Mouse (Mus musculus) forebrain, embryonic 16.5 days (tissue): ENCODE measurements around the gene Fcgr1. TPM values are rescaled to one million over a fixed set of nuclear protein-coding genes. Genes with fewer than 3 reads are reported as not detected.

Source experiments
- ATAC-seq: fragments of 200-750 bp; cut with Nextera tagmentation; 2 replicates; pipeline ENCODE4 v1.8.0; 2017; ENCODE audit warnings: mild to moderate bottlenecking, moderate library complexity
- H3K27ac ChIP-seq: fragments of 300-500 bp; sonication (generic); 2 replicates; pipeline ENCODE4 v1.5.1; 2014; ENCODE audit warnings: low read length, control low read depth
- H3K27me3 ChIP-seq: fragments of 300-500 bp; sonication (generic); replicated peaks from 2 replicates; pipeline ENCODE4 v1.6.1; 2014; ENCODE audit warnings: low read length; ENCODE audit not compliant: control insufficient read depth, insufficient read depth
- H3K36me3 ChIP-seq: fragments of 300-500 bp; sonication (generic); 2 replicates; pipeline ENCODE4 v1.6.1; 2014; ENCODE audit not compliant: control insufficient read depth, insufficient read depth
- H3K4me1 ChIP-seq: fragments of 300-500 bp; sonication (generic); replicated peaks from 2 replicates; pipeline ENCODE4 v1.6.1; 2014; ENCODE audit warnings: low read length; ENCODE audit not compliant: control insufficient read depth, insufficient read depth
- H3K4me2 ChIP-seq: fragments of 300-500 bp; sonication (generic); 2 replicates; pipeline ENCODE4 v1.6.1; 2014; ENCODE audit warnings: mild to moderate bottlenecking, low read length, control low read depth
- H3K4me3 ChIP-seq: fragments of 300-500 bp; sonication (generic); replicated peaks from 2 replicates; pipeline ENCODE4 v1.5.1; 2014; ENCODE audit warnings: mild to moderate bottlenecking, low read length, control low read depth
- H3K9ac ChIP-seq: fragments of 300-500 bp; sonication (generic); replicated peaks from 2 replicates; pipeline ENCODE4 v1.6.1; 2014; ENCODE audit warnings: low read depth, low read length, control low read depth
- H3K9me3 ChIP-seq: fragments of 300-500 bp; sonication (generic); 2 replicates; pipeline ENCODE4 v1.6.1; 2016; ENCODE audit warnings: low read length; ENCODE audit not compliant: control insufficient read depth
- WGBS: fragments of 180-500 bp; shearing (Covaris S2); extraction: QIAGEN DNeasy Blood & Tissue Kit; methylation state at CpG from one replicate; pipeline ENCODE4 v1.1.7; 2014; 5-methylcytosine and 5-hydroxymethylcytosine counted together
- polyA plus RNA-seq: library from polyadenylated mRNA; unstranded; fragments of >200 nt; fragmentation: Nextera tagmentation; extraction: Ambion mirVana; gene quantifications from 2 replicates; pipeline ENCODE4 v1.2.1, GENCODE M21; 2015

The Fcgr1 gene
- polyA plus RNA-seq, 1 experiment from 2014 or later = 0.92 TPM

DNA sequence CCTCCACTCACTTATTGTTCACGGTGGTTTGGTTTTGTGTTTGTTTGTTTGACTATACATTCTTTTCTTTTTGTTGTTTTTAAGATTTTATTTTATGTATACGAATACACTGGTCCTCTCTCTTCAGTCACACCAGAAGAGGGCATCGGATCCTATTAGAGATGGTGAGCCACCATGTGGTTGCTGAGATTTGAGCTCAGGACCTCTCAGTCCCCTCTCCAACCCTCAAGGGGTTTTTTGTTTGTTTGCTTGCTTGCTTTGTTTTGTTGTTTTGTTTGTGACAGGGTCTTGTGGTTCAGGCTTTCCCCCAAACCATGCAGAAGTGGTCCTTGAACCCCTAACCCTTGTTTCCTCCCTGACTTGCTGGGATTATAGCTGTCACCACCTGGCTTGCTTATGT is 32.1 kb downstream of the Fcgr1 start:
- Histone ChIP-seq H3K4me2 (peak overlapping the region; percentile 85), H3K4me1 (peaks cover 17% of the 10 kb centered on the region), H3K9me3 (no peaks in the 10 kb centered on the region), H3K4me3 (peak overlapping the region; percentile 69), H3K36me3 (no peaks in the 10 kb centered on the region), H3K27me3 (no peaks in the 10 kb centered on the region), H3K9ac (no peak overlapping the region; the same call in 1 of the 2 replicates), H3K27ac (peak overlapping the region; percentile 98)
- 54% methylated on average over 3 of the region's 3 CpGs for WGBS
- no peak for ATAC-seq

- Histone ChIP-seq H3K27ac (no peak overlapping the region), H3K4me3 (no peak overlapping the region), H3K36me3 (no peaks in the 10 kb centered on the region), H3K27me3 (no peaks in the 10 kb centered on the region), H3K9ac (no peak overlapping the region), H3K9me3 (no peaks in the 10 kb centered on the region), H3K4me1 (peaks cover 17% of the 10 kb centered on the region), H3K4me2 (no peak overlapping the region)
- WGBS = 88% methylated on average over 5 of the region's 5 CpGs
- ATAC-seq = no peak
Observed at GRCm38 (mm10) chr3:96260220-96260619, 33.5 kb downstream of the Fcgr1 start.

DNA sequence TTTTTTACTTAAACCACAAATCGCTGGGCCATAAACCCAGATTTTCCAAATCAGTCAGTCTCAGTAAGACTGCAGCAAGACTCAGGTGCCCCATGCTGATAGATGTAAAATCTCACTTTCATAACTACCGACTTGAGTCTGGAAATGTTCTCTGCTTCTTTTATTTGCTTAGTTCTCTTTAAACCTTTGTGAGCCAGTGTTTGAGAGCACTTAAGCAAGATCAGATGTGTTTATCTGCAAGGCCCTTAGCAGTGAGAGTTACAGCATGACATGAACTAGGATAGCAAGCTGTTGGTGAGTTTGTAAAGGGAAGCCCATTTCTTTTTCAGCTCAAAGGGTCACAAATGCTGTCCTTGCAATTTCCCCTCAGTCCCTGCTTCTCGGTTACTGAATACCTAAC is 36.6 kb downstream of the Fcgr1 start:
- H3K9ac ChIP-seq = no peak overlapping the region
- no peaks in the 10 kb centered on the region for H3K27me3 ChIP-seq
- 80% methylated on average over 3 of the region's 3 CpGs for WGBS
- ATAC-seq = no peak
- H3K4me2 ChIP-seq = no peak overlapping the region
- H3K4me3 ChIP-seq = no peak overlapping the region
- H3K9me3 ChIP-seq = no peaks in the 10 kb centered on the region
- peaks cover 5% of the 10 kb centered on the region for H3K4me1 ChIP-seq
- H3K36me3 ChIP-seq = no peaks in the 10 kb centered on the region
- H3K27ac ChIP-seq = no peak overlapping the region

DNA sequence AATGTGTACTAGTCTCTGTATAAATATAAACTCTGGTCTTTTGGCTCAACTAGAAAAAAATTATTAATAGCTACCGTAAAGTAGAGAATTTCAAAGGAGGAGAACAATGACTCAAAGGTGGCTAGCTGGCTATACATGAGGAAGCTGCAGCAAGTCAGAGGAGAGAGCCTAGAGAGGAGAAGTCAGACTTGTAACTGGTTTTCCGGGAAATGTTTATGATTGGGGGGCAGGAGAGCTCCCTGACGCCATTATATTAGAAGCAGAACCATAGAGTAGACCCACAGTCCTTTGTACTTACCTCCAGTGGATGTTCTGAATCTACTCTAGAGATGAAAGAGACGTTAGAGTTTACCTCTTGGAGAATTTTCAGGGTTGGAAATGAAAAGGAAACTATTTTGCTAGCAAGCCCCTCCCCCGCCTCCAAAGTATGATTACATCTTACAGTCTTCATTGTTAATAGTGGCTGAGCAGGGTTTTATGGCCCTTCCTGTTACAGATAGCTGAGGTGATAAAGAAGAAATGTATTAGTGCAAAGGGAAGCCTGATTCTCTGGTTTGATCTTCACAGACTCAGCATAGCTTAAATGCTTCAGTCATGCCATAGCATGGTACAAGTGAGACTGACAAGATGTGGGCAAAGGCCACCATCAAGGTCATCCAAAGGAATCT is 37.7 kb downstream of the Fcgr1 start:
- Histone ChIP-seq H3K36me3 (no peaks in the 10 kb centered on the region), H3K27me3 (no peaks in the 10 kb centered on the region), H3K4me1 (no peaks in the 10 kb centered on the region), H3K4me2 (no peak overlapping the region), H3K9me3 (no peaks in the 10 kb centered on the region), H3K9ac (no peak overlapping the region), H3K4me3 (no peak overlapping the region), H3K27ac (no peak overlapping the region)
- ATAC-seq = no peak
- whole genome bisulfite sequencing = 82% methylated on average over 5 of the region's 5 CpGs

GRCm38 (mm10) chr3:96254683-96255355 is 39.0 kb downstream of the Fcgr1 start:
- Histone ChIP-seq H3K9ac (no peak overlapping the region), H3K4me1 (no peaks in the 10 kb centered on the region), H3K27me3 (no peaks in the 10 kb centered on the region), H3K9me3 (no peaks in the 10 kb centered on the region), H3K27ac (no peak overlapping the region), H3K36me3 (no peaks in the 10 kb centered on the region), H3K4me2 (no peak overlapping the region), H3K4me3 (no peak overlapping the region)
- no peak for ATAC-seq
- WGBS = 54% methylated on average over 10 of the region's 10 CpGs

GRCm38 (mm10) chr3:96251787-96252186 is 42.0 kb downstream of the Fcgr1 start:
- Histone ChIP-seq H3K4me3 (no peak overlapping the region), H3K36me3 (no peaks in the 10 kb centered on the region), H3K4me1 (peaks cover 5% of the 10 kb centered on the region), H3K27me3 (no peaks in the 10 kb centered on the region), H3K4me2 (no peak overlapping the region), H3K27ac (no peak overlapping the region), H3K9ac (no peak overlapping the region), H3K9me3 (no peaks in the 10 kb centered on the region)
- WGBS = 92% methylated on average over 3 of the region's 3 CpGs
- no peak for ATAC-seq

- Histone ChIP-seq H3K36me3 (no peaks in the 10 kb centered on the region), H3K4me3 (no peak overlapping the region), H3K4me2 (no peak overlapping the region), H3K27ac (no peak overlapping the region), H3K27me3 (no peaks in the 10 kb centered on the region), H3K9me3 (no peaks in the 10 kb centered on the region), H3K4me1 (peaks cover 5% of the 10 kb centered on the region), H3K9ac (no peak overlapping the region)
- ATAC-seq = no peak
- WGBS = 70% methylated on average over 3 of the region's 3 CpGs
Observed at GRCm38 (mm10) chr3:96250890-96251289, 42.9 kb downstream of the Fcgr1 start.

- ATAC-seq = no peak
- 46% methylated on average over 4 of the region's 4 CpGs for WGBS
- H3K27ac ChIP-seq = no peak overlapping the region
- H3K4me1 ChIP-seq = peaks cover 12% of the 10 kb centered on the region
- no peaks in the 10 kb centered on the region for H3K27me3 ChIP-seq
- no peak overlapping the region for H3K4me2 ChIP-seq
- H3K4me3 ChIP-seq = no peak overlapping the region
- H3K36me3 ChIP-seq = no peaks in the 10 kb centered on the region
- no peak overlapping the region for H3K9ac ChIP-seq
- H3K9me3 ChIP-seq = no peaks in the 10 kb centered on the region
Observed at GRCm38 (mm10) chr3:96249034-96249345, 44.8 kb downstream of the Fcgr1 start.

DNA sequence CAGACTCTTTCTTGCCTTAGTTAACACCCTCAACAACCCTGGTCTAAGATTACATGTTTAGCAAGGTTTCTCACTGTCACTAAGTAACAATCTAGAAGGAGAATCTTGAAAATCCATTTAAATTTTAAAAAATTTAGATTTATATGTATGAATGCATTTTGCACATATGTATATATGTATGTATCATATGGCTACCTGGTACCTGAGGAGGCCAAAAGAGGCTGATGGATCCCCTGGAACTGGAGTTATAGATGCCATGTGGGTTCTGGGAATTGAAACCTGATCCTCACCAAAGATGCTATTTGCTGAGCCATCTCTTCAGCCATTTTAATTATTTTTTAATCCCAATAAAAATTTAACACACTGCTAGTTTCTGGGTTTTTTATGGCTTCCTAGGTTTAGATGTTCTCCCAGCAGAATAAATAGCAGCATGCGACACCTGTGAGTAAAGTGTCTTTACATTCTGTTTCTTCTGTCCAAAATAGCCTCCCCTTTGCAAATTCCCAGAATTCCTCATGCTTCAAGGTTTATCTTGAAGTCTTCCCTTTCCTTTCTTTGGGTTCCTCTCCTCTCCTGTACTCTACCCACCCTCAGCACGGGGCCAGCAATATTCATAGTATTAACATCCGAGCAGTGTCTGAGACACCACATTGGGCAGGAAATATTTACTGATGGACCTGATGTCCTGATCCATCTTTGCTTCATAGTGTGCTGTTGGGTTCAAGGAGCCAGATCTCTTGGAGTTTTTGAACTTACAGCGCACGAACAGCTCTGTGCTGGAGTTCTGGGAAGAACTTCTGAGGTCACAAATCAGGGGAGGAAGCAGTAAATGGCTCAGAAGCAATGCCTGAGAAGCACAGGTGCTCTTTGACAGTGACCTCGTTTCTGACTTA is 45.4 kb downstream of the Fcgr1 start:
- Histone ChIP-seq H3K4me1 (peaks cover 12% of the 10 kb centered on the region), H3K4me2 (peak overlapping the region; percentile 35), H3K9me3 (no peaks in the 10 kb centered on the region), H3K27me3 (no peaks in the 10 kb centered on the region), H3K27ac (no peak overlapping the region), H3K4me3 (no peak overlapping the region), H3K36me3 (no peaks in the 10 kb centered on the region), H3K9ac (no peak overlapping the region)
- ATAC-seq = no peak
- 50% methylated on average over 6 of the region's 6 CpGs for WGBS
